Mouse (Mus musculus) C2C12 (cell line): ENCODE data around the gene Xpo4.

ENCODE experiments used
- CEBPB ChIP-seq: IDR thresholded peaks from one replicate; pipeline ENCODE4 v1.6.1; 2011; ENCODE audit warnings: low read depth, mild to moderate bottlenecking, control low read depth, moderate library complexity
- CTCF ChIP-seq: IDR thresholded peaks from one replicate; pipeline ENCODE4 v1.5.1; 2011; ENCODE audit not compliant: control insufficient read depth, insufficient read depth, insufficient read length
- MAX ChIP-seq: IDR thresholded peaks from one replicate; pipeline ENCODE4 v1.6.1; 2011; ENCODE audit warnings: mild to moderate bottlenecking, control low read depth
- MYOG ChIP-seq: IDR thresholded peaks from one replicate; pipeline ENCODE4 v1.6.1; 2011; ENCODE audit not compliant: control insufficient read depth, insufficient read length; ENCODE audit errors: extremely low read depth
- USF1 ChIP-seq: IDR thresholded peaks from one replicate; pipeline ENCODE4 v1.6.1; 2011; ENCODE audit warnings: low read depth, mild to moderate bottlenecking, control low read depth, moderate library complexity

DNA sequence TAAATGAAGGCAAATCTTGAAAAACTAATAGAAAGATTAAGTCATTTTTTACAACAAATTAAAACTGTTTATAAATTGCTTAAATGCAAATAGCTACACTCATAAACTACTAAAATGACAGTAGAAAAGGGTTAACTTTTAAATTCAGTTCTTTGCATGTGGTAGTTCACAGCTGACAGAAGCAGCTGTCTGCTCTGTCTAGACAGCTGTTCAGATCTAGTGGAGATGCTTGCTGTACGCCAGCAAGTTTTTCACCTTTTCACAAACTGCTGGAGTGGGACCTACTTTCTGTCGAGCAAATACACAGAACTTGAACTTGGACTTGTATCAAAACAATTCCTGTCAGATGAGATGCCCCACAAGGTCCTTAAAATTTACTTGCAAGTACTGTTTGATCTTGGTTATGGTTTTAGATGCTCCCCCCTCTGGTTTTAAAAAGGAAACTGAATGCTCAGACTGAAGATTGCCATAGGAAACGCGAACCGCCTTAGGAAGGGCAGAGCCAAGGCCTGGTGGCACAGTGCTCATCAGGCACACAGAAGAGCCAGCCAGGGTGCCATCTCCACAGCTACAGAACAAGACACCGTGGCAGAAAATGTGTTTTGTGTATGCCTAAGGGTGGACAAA lies 48.8 kb downstream of the Xpo4 start:
- TF ChIP-seq USF1 = no peak
- no peak for TF ChIP-seq CTCF
- TF ChIP-seq MYOG = no peak
- no peak for TF ChIP-seq MAX
- TF ChIP-seq CEBPB = no peak
